Comparison of ENCODE assay signal across 24 mouse cellular contexts in genomic region chr17:27322891-27323509, GRCm38 (mm10).
DNase-seq lines count a peak whose midpoint lies in the region; ATAC-seq lines count a peak whose summit lies in the region.
"Had no signal": no experiment of that assay in that cellular context is flagged by ENCODE, and none has a peak within 500 bp of the region (broad histone marks: within the 10 kb centered on the region; RNA-seq: fewer than 3 reads in every experiment).

No protein-coding gene starts in this region.

- no peak overlapping the region for H3K9ac ChIP-seq in forebrain, embryonic 13.5 days
- H3K9ac ChIP-seq: kidney, embryonic 15.5 days; limb, embryonic 12.5 days; liver, postnatal 0 days had no signal

- DNase-seq in B cell, adult 2 months, result peak; percentile 31 to 38
- peak; percentile 36 for DNase-seq in thymus, postnatal 14 days
- no peak for DNase-seq in cerebellum, adult 9-10 months
- DNase-seq in cerebellum, adult 8-10 months, result no peak
- DNase-seq: cerebellum, adult 11-12 months; gastrocnemius, postnatal 14 days; heart, adult 11 months; liver, postnatal 0 days; right cerebral cortex, postnatal 14 days; spleen, adult 18-20 months had no signal

- H3K4me1 ChIP-seq in brown adipose tissue, adult 24 weeks (ENCODE audit: control insufficient read depth, insufficient read depth, insufficient read length, low read length), result peaks cover 11% of the 10 kb centered on the region
- H3K4me1 ChIP-seq in forebrain, embryonic 13.5 days, result peaks cover 15% of the 10 kb centered on the region

- 75% methylated on average over 6 of the region's 6 CpGs for WGBS in forebrain, embryonic 13.5 days

- H3K27ac ChIP-seq in brown adipose tissue, adult 24 weeks (replicated peaks; ENCODE audit: low read depth, low read length), result 0 out of 2 replicates have a peak overlapping the region, but pooled peaks have one; percentile 37
- H3K27ac ChIP-seq in forebrain, embryonic 13.5 days, result no peak overlapping the region
- H3K27ac ChIP-seq: embryonic facial prominence, embryonic 10.5 days; kidney, embryonic 15.5 days; limb, embryonic 12.5 days; macrophage; midbrain, embryonic 10.5 days had no signal

- no peak overlapping the region for H3K4me2 ChIP-seq in forebrain, embryonic 13.5 days
- H3K4me2 ChIP-seq: heart, embryonic 11.5 days; kidney, embryonic 15.5 days; limb, embryonic 12.5 days; liver, embryonic 11.5 days had no signal

- no peak overlapping the region for H3K4me3 ChIP-seq in brown adipose tissue, adult 24 weeks (ENCODE audit: insufficient read depth, low read depth, low read length)
- no peak overlapping the region for H3K4me3 ChIP-seq in forebrain, embryonic 13.5 days
- H3K4me3 ChIP-seq: embryonic facial prominence, embryonic 10.5 days; kidney, embryonic 15.5 days; limb, embryonic 12.5 days; midbrain, embryonic 10.5 days had no signal

- H3K9me3 ChIP-seq in forebrain, embryonic 13.5 days (replicated peaks), result no peaks in the 10 kb centered on the region
- H3K9me3 ChIP-seq: kidney, embryonic 15.5 days; limb, embryonic 12.5 days; midbrain, embryonic 10.5 days had no signal

- peaks cover 47% of the 10 kb centered on the region for H3K27me3 ChIP-seq in forebrain, embryonic 13.5 days

- peak; percentile 74 for ATAC-seq in CD4-positive, CD25-positive, alpha-beta regulatory T cell, adult 4 months
- no peak for ATAC-seq in forebrain, embryonic 13.5 days
- ATAC-seq: forebrain, embryonic 16.5 days; hindbrain, embryonic 16.5 days; intestine, postnatal 0 days; liver, postnatal 0 days; lung, postnatal 0 days had no signal

- no peaks in the 10 kb centered on the region for H3K36me3 ChIP-seq in forebrain, embryonic 13.5 days (ENCODE audit: poor library complexity, severe bottlenecking)
- H3K36me3 ChIP-seq: embryonic facial prominence, embryonic 10.5 days; kidney, embryonic 15.5 days; limb, embryonic 12.5 days; midbrain, embryonic 10.5 days had no signal

Comparison
In these comparisons a context has a peak if more than half of its experiments do, and no peak if none do; other contexts are left out.
1. DNase-seq: peak in B cell, adult 2 months (2 of 2) and thymus, postnatal 14 days (single experiment); none in cerebellum, adult 9-10 months (single experiment) and cerebellum, adult 8-10 months (single experiment).